Mouse (Mus musculus) liver, embryonic 14.5 days (tissue): ENCODE results near the gene Mfrp. TPM values are rescaled to one million over a fixed set of nuclear protein-coding genes. Genes with fewer than 3 reads are reported as not detected.
"Not testable (repeated sequence)": the region's sequence is repeated elsewhere in the genome, so short reads cannot be mapped to it uniquely, and the experiment has no call there.

Source experiments
- ATAC-seq: fragments of 200-750 bp; cut with Nextera tagmentation; 2 replicates; pipeline ENCODE4 v1.8.0; 2017; ENCODE audit warnings: moderate number of reproducible peaks, mild to moderate bottlenecking, moderate library complexity; ENCODE audit not compliant: insufficient read depth
- DNase-seq, 3 experiments: peaks; one replicate each; pipeline ENCODE4 v3.0.0-alpha.2; 2012 to 2013; ENCODE audit warnings: low read depth in 3 of 3, low spot score in 3 of 3
- H3K27ac ChIP-seq: fragments of 300-500 bp; sonication (generic); 2 replicates; pipeline ENCODE4 v1.5.1; 2014; ENCODE audit warnings: moderate library complexity, mild to moderate bottlenecking, control low read depth, inconsistent platforms
- H3K27me3 ChIP-seq: fragments of 300-500 bp; sonication (generic); 2 replicates; pipeline ENCODE4 v1.6.1; 2014; ENCODE audit warnings: mild to moderate bottlenecking, low read length, moderate library complexity; ENCODE audit not compliant: control insufficient read depth, insufficient read depth
- H3K36me3 ChIP-seq: fragments of 300-500 bp; sonication (generic); replicated peaks from 2 replicates; pipeline ENCODE4 v1.6.1; 2014; ENCODE audit warnings: low read depth; ENCODE audit not compliant: control insufficient read depth, insufficient read depth
- H3K4me1 ChIP-seq, 2 experiments: fragments of 200-500 bp in 1 of 2; fragments of 300-500 bp in 1 of 2; sonication (generic) in 1 of 2; replicated peaks; 2 replicates each; pipeline ENCODE4 v1.6.1; 2012 to 2014; ENCODE audit warnings: antibody characterized with exemption in 1 of 2, inconsistent platforms in 1 of 2, low read length in 1 of 2; ENCODE audit not compliant: control insufficient read depth in 2 of 2, insufficient read depth in 2 of 2
- H3K4me2 ChIP-seq: fragments of 300-500 bp; sonication (generic); 2 replicates; pipeline ENCODE4 v1.6.1; 2014; ENCODE audit warnings: low read depth, mild to moderate bottlenecking, control low read depth, moderate library complexity
- H3K4me3 ChIP-seq, 2 experiments: fragments of 200-500 bp in 1 of 2; fragments of 300-500 bp in 1 of 2; sonication (generic) in 1 of 2; 2 replicates each; pipeline ENCODE4 v1.5.1; 2012 to 2014; ENCODE audit warnings: low read depth in 2 of 2, low read length in 2 of 2, mild to moderate bottlenecking in 2 of 2, control low read depth in 1 of 2, inconsistent platforms in 1 of 2, moderate library complexity in 1 of 2; ENCODE audit not compliant: insufficient read depth in 1 of 2
- H3K9ac ChIP-seq: fragments of 300-500 bp; sonication (generic); replicated peaks from 2 replicates; pipeline ENCODE4 v1.6.1; 2014; ENCODE audit warnings: mild to moderate bottlenecking, control low read depth, moderate library complexity
- H3K9me3 ChIP-seq: fragments of 300-500 bp; sonication (generic); 2 replicates; pipeline ENCODE4 v1.6.1; 2016; ENCODE audit warnings: low read length, mixed read lengths; ENCODE audit not compliant: control insufficient read depth
- CTCF ChIP-seq: IDR thresholded peaks from 2 replicates; pipeline ENCODE4 v1.5.1; 2016; ENCODE audit warnings: antibody characterized with exemption, low read depth, control low read depth
- EP300 ChIP-seq: IDR thresholded peaks from 2 replicates; pipeline ENCODE4 v1.6.1; 2016; ENCODE audit warnings: antibody characterized with exemption, low read depth
- WGBS: fragments of 180-500 bp; shearing (Covaris S2); extraction: QIAGEN DNeasy Blood & Tissue Kit; methylation state at CpG from one replicate; pipeline ENCODE4 v1.1.7; 2014; ENCODE audit not compliant: insufficient replicate concordance; 5-methylcytosine and 5-hydroxymethylcytosine counted together
- polyA plus RNA-seq, 2 experiments: library from polyadenylated mRNA; depleted of rRNA in 1 of 2; stranded (reverse) in 1 of 2; unstranded in 1 of 2; fragments of >200 nt; fragmentation: Nextera tagmentation in 1 of 2; extraction: Ambion mirVana in 1 of 2; gene quantifications; 2 replicates each; pipeline versions ENCODE4 v1.2.1 to v1.2.3; 2012 to 2014

Gene Mfrp
- polyA plus RNA-seq, 2 experiments = not detected

- H3K27ac ChIP-seq = no peak overlapping the region
- no peak for TF ChIP-seq CTCF
- TF ChIP-seq EP300 = no peak
- WGBS = 86% methylated on average over 31 of the region's 31 CpGs
- H3K9me3 ChIP-seq = no peaks in the 10 kb centered on the region
- H3K36me3 ChIP-seq = peaks cover 14% of the 10 kb centered on the region
- peak overlapping the region; percentile 31 for H3K4me2 ChIP-seq
- no peaks in the 10 kb centered on the region for H3K27me3 ChIP-seq
- no peak for ATAC-seq
- no peak for DNase-seq
- peaks cover 0 to 13% of the 10 kb centered on the region in 2 experiments for H3K4me1 ChIP-seq
- H3K4me3 ChIP-seq = no peak overlapping the region
- H3K9ac ChIP-seq = no peak overlapping the region
These were observed 6.9 kb downstream of the Mfrp start for GRCm38 (mm10) chr9:44108269-44109055.

- Histone ChIP-seq H3K4me1 (peaks cover 6 to 15% of the 10 kb centered on the region in 2 experiments), H3K27ac (no peak overlapping the region), H3K9me3 (no peaks in the 10 kb centered on the region), H3K27me3 (no peaks in the 10 kb centered on the region), H3K4me3 (no peak overlapping the region), H3K4me2 (peak overlapping the region; percentile 37), H3K9ac (no peak overlapping the region), H3K36me3 (peaks cover 14% of the 10 kb centered on the region)
- DNase-seq (peak; percentile 59 to 64 (median 61)), ATAC-seq (no peak)
- 32% methylated on average over 9 of the region's 9 CpGs for WGBS
- TF ChIP-seq CTCF (peak; percentile 89), EP300 (no peak)
These were observed 8.0 kb downstream of the Mfrp start for GRCm38 (mm10) chr9:44109360-44110095.

- peak overlapping the region in 1 of 2 experiments; percentile 91; a peak in 1 of 4 replicates for H3K4me3 ChIP-seq
- not testable (repeated sequence) for ATAC-seq, H3K27me3 ChIP-seq, DNase-seq, H3K9me3 ChIP-seq, H3K9ac ChIP-seq, H3K27ac ChIP-seq
- 73% methylated on average over 10 of the region's 12 CpGs for WGBS
- peak overlapping the region; percentile 63 for H3K4me2 ChIP-seq
- peaks cover 12% of the 10 kb centered on the region for H3K36me3 ChIP-seq
- peaks cover 7 to 15% of the 10 kb centered on the region in 2 experiments for H3K4me1 ChIP-seq
These were observed 10.4 kb downstream of the Mfrp start for GRCm38 (mm10) chr9:44111909-44112308.

- ATAC-seq = peak; percentile 95
- under 1% methylated on average over 51 of the region's 51 CpGs for WGBS
These were observed 11.7 kb downstream of the Mfrp start, which contains the start of the genes Gm49380 and Rnf26 for GRCm38 (mm10) chr9:44113105-44113789. Gene Gm49380 (minus strand): TSS chr9:44113500. Gene Rnf26 (minus strand): TSS chr9:44113517.

More at GRCm38 (mm10) chr9:44113105-44113789, 11.7 kb downstream of the Mfrp start, which contains the start of the genes Gm49380 and Rnf26:
- DNase-seq = peak; percentile 98
- Histone ChIP-seq H3K36me3 (peaks cover 6% of the 10 kb centered on the region; the same call in 1 of the 2 replicates), H3K4me3 (peak within 1 kb of the TSS; percentile 84 to 91), H3K9me3 (no peaks in the 10 kb centered on the region), H3K9ac (peak within 1 kb of the TSS; percentile 93), H3K4me1 (peaks cover 7 to 15% of the 10 kb centered on the region in 2 experiments; a peak in 3 of 4 replicates), H3K4me2 (peak within 1 kb of the TSS; percentile 63), H3K27ac (peak within 1 kb of the TSS; percentile 72), H3K27me3 (no peaks in the 10 kb centered on the region)
- TF ChIP-seq CTCF (no peak), EP300 (no peak; the same call in 1 of the 2 replicates)
